Mouse (Mus musculus) cortical plate, adult 2 months (tissue): ENCODE measurements at regions not wholly inside any gene's neighbourhood (a gene's known extent, or its start where the extent isn't known, plus 50 kb on each side); places are given as distances from the start of the nearest gene placed in this dataset.

Source experiments
- CTCF ChIP-seq: fragments of 200-500 bp; IDR thresholded peaks from 2 replicates; pipeline ENCODE4 v1.5.1; 2011; ENCODE audit warnings: mild to moderate bottlenecking, control low read depth, low read length; ENCODE audit not compliant: insufficient read depth; ENCODE audit errors: extremely low read depth
- POLR2A ChIP-seq: fragments of 200-500 bp; IDR thresholded peaks from 2 replicates; pipeline ENCODE4 v1.6.1; 2011; ENCODE audit warnings: mild to moderate bottlenecking, low read length, control low read depth; ENCODE audit not compliant: insufficient read depth; ENCODE audit errors: extremely low read depth

DNA sequence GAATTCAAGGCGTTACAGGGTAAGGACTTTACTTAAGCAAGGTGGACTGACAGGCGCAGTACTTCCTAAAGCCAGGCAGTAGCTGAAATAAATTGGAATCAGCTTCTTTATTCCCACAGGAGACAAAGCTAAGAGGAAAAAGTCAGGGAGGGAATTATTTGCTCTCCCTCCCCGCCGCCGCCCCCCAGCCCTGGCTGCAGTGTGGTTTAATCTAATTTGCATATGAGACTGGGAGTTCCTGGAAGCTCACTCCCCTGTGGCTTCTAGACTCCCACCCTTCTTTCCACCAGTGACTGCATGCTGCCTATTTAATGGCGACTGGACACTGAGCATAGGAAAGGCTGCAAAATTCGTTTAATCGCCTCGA, 2292.7 kb upstream of the Gm7489 start:
- TF ChIP-seq CTCF = no peak
- no peak for TF ChIP-seq POLR2A
